Mouse (Mus musculus) CD4-positive, CD25-positive, alpha-beta regulatory T cell, adult 9 weeks (primary cell): ENCODE results near the gene Phgr1. TPM values are rescaled to one million over a fixed set of nuclear protein-coding genes. Genes with fewer than 3 reads are reported as not detected.

ENCODE experiments used
- polyA plus RNA-seq: library from polyadenylated mRNA; unstranded; fragments of 100-300 nt; shearing (Covaris generic); gene quantifications from one replicate; pipeline ENCODE4 v1.2.1, GENCODE M21; 2017

Phgr1 gene
- polyA plus RNA-seq, result not detected

DNA sequence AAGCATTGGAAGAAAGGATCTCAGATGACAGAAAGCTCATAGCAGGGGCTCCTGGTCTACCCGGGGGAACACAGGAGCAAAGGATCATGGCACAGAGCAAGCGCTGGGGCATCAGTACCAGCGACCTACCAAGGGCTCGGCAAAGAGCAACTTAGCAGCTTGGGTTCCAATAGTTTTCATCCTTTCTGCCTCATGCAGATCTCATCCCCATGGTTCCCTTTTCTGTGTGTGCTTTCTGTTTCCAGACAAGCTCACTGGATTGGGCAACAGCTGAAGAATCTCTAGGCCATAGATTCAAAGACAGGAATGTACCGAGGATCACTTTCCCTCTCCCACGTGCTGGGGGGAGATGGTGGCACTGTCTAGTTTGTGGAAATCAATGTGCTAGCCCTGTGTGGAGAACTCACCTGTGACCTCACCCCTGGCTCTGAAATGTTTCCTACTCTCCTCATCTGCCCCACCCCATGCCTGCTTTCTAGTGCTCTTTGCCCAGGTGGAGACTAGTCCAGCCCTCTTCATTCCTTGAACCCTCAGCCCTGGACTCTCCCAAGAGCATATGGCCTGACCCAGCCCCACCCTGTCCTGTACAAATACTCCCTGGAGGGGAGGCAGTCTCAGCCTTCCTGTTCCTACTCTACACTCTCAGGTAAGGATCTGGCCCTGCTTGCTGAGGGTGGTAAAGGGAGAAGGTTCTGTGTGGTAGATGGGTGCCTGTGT is at the start of gene Phgr1:
Gene Phgr1, plus strand, starts transcription at position 612 of the 717 bp plus-strand sequence.

DNA sequence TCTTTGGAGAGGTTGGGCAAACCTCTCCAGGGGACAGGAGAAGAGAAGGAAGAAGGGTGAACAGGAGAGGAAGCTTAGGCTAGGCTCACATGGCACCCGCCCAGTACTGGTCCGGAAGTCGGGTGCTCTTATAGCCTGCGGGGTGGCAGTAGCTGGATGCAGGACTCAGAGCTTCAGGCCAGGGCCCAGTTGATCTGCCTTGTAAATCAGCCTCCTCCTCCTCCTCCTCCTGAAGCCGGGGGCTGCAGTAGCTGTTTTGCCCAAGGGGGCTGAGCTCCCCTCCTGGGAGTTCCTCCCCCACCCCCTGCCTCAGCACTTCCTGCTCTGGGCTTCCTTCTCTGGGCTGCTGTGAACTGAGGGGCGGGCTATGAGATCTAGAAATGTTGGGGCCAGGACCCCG is 44.2 kb upstream of the Phgr1 start, which contains the start of gene Plcb2:
Gene Plcb2, minus strand, starts transcription at position 102 of the 400 bp plus-strand sequence.

DNA sequence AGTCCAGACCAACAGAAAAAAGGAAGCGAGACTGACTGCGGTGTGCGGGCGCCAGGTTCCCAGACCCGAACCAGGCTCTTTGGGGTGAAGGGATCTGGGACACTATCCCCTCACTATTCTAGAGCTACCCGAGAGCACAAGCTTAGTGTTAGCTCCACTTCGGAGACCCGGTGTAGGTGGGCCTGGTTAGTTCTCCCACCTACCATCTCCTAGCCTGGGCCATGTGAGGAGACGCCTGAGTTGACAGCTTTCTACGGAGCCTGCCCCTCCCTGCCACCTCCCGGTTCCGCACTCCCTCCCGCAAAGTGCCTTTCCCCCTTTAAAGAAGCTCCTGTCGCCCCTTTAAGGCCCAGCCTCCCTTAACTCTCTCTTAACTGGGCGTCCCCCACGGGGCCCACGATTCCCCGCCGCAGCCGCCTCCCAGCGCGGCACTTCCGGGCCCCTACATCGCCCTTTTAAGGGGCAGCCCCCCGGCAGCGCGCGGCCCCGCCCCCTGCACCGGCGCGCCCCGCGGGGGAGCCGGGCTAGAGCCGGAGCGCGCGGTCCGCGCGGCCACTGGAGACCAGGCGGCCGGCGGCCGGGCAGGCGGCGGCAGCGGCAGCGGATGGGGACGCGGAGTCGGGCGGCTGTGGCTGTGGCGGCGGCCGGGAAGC is 27.2 kb upstream of the Phgr1 start, which contains the start of gene Inafm2:
Gene Inafm2, plus strand, starts transcription at position 527 of the 653 bp plus-strand sequence.

DNA sequence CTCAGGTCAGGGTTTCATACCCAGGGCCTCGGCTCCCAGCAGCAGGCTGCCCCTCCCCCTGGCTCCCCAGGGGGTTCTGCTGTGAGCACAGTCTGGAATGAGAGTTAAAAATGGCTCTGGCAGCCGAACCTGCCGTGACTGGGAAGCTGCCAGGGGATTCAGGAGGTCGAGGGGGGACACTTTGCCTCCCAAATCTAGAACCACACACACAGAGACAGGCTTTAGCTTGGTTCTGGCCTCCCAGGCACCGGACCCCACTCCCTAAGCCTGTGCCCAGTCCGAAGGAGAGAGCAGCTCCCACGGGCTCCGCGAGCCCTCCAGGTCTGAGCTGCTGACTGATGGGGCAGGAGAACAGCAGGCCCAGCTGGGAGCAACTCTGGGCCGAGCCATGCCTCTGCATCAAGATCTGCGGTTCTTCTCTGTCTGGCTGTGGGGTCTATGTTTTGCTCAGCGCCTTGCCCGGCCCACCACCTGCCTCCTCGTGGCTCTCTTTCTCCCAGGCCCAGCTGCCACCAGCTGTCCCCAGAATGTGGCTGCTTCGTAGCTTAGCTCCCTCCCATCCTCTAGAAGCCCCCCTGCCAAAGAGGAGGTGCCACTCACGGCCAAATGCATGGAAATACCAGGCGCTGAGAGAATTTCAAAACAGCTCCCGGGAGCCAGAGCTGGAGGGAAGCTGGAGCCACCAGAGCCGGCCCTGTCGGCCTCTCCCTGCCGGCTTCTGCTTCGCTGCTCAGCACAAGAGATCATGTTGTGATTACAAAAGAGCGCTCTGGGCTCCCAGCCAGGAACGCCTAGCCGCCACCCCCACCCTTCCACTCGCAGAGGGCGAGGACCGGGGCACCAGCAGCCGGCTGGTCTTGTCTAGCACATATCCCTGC is 10.4 kb upstream of the Phgr1 start, which contains the start of gene Ccdc9b:
Gene Ccdc9b, minus strand, starts transcription at position 756 of the 878 bp plus-strand sequence.

DNA sequence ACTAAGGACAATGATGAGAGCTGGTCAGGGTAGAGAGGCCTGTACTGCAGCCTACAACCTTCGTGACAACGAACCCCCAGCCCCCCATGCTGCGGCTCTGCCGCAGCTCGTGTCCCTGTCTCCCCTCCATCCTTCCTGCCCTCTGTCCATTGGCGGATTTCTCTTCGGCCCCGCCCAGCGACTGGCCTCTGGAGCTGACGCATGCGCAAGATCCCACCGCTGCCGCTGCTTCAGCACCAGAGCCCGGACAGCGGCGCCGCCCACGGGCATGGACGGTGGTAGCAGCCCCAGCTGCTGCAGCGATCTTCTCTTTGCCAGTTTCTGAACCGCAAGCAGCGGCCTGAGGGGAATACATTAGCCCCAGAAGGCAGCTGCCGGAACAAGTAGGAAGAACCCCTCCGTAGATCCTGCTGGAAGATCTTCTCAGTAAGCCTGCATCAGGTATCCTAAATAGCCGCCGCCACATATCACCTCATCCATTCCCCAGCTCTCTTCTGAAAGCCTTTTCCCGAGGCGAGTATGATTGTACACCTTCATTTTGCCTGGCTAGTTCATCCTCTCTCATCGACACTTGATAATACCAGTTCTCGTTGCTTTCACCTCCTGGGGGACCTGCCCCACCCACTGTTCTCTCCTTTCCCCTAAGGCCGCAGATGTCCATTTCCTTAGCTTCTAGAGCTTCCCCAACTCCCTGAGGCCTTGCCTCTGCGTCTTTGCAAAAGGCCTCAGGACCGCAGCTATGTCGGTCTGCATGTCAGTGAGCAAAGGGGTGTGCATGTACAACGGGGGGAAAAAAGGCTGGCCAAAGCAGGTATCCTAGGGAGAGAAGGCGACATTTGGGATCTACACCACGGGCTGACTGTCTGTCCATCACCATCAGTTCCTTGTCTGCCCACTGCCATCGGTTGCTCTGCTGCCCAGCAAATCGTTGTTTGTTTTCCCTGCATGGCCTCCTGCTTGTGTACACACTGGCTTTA is 7.2 kb downstream of the Phgr1 start, which contains the start of gene Disp2:
Gene Disp2, plus strand, starts transcription at position 216 of the 977 bp plus-strand sequence.

DNA sequence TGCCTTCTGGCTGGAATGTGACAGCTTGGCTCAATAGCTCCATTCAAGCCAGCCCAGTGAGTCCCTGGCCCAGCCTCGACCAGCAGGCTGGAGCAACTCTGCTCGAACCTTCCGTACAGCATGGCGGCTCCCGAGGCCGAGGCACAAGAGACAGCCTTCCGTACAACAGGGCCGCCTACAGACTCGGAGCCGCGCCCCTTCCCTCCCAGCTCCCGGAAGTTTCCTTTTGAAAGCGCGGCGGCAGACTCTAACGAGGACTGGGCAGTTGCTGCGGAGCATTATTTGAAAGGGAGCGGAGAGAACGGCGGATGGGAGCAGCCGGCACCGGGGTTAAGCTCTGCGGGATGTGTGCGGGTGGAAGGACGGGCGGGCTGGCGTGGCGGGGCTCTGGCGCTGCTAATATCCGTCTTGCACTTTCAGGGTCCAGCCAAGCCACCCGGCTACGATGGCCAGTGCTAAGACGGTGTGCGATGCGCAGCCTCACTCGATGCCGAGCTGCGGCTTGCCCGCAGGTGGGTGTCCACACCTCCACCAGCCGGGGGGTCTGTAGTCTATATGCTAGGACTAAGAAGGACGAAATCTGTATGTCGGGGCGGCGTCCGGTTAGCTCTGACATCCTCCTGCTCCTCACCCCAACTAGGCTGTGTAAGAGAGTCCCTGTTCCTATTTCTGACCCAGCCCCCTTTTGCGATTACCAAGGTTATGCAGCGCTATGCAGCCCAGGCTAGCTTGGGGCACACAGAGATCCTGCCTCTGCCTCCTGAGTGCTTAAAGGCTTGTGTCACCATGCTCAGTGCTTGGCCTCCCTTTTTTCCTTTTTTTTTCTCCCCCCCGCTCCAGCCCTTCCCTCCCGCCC is 41.6 kb downstream of the Phgr1 start, which contains the start of gene Knstrn:
Gene Knstrn, plus strand, starts transcription at position 23 of the 856 bp plus-strand sequence.

Other genes starting within 250 kb of the Phgr1 start
- gene Bmf, start 223.1 kb upstream of the Phgr1 start, polyA plus RNA-seq, result 2.8 TPM
- gene Bub1b, start 174.6 kb upstream of the Phgr1 start, polyA plus RNA-seq, result 7.5 TPM
- 0.36 TPM for gene Pak6, start 109.5 kb upstream of the Phgr1 start, polyA plus RNA-seq
- gene Ankrd63, start 68.8 kb upstream of the Phgr1 start, polyA plus RNA-seq, result not detected
- gene Plcb2, start 44.3 kb upstream of the Phgr1 start, polyA plus RNA-seq, result 26.2 TPM
- gene Inafm2, start 27.0 kb upstream of the Phgr1 start, polyA plus RNA-seq, result 3.0 TPM
- 0.07 TPM for gene Ccdc9b, start 10.1 kb upstream of the Phgr1 start, polyA plus RNA-seq
- not detected for gene Disp2, start 7.0 kb downstream of the Phgr1 start, polyA plus RNA-seq
- 10.4 TPM for gene Knstrn, start 41.2 kb downstream of the Phgr1 start, polyA plus RNA-seq
- gene Ivd, start 89.2 kb downstream of the Phgr1 start, polyA plus RNA-seq, result 94.6 TPM
- 1.3 TPM for gene Bahd1, start 127.6 kb downstream of the Phgr1 start, polyA plus RNA-seq
- 3.0 TPM for gene Chst14, start 153.7 kb downstream of the Phgr1 start, polyA plus RNA-seq